Mouse (Mus musculus) intestine, embryonic 14.5 days (tissue): ENCODE results near the gene Ror1. TPM values are rescaled to one million over a fixed set of nuclear protein-coding genes. Genes with fewer than 3 reads are reported as not detected.

Source experiments
- ATAC-seq: fragments of 200-750 bp; cut with Nextera tagmentation; replicated peaks from 2 replicates; pipeline ENCODE4 v1.8.0; 2017; ENCODE audit warnings: low read depth, moderate number of reproducible peaks, moderate TSS enrichment, moderate library complexity; ENCODE audit not compliant: low FRiP score, low TSS enrichment
- DNase-seq: peaks from one replicate; pipeline ENCODE4 v3.0.0-alpha.2; 2018; ENCODE audit warnings: low spot score
- H3K27ac ChIP-seq: fragments of 300-500 bp; sonication (generic); 2 replicates; pipeline ENCODE4 v1.5.1; 2014; ENCODE audit warnings: low read depth, mild to moderate bottlenecking, control low read depth
- H3K27me3 ChIP-seq: fragments of 300-500 bp; sonication (generic); replicated peaks from 2 replicates; pipeline ENCODE4 v1.6.1; 2014; ENCODE audit warnings: low read length, control low read depth; ENCODE audit not compliant: control insufficient read depth, insufficient read depth
- H3K36me3 ChIP-seq: fragments of 300-500 bp; sonication (generic); 2 replicates; pipeline ENCODE4 v1.6.1; 2014; ENCODE audit warnings: low read length, control low read depth; ENCODE audit not compliant: control insufficient read depth, insufficient read depth
- H3K4me1 ChIP-seq: fragments of 300-500 bp; sonication (generic); replicated peaks from 2 replicates; pipeline ENCODE4 v1.6.1; 2014; ENCODE audit warnings: low read length, control low read depth, mixed read lengths; ENCODE audit not compliant: control insufficient read depth, insufficient read depth
- H3K4me2 ChIP-seq: fragments of 300-500 bp; sonication (generic); 2 replicates; pipeline ENCODE4 v1.6.1; 2014; ENCODE audit warnings: low read length
- H3K4me3 ChIP-seq: fragments of 300-500 bp; sonication (generic); 2 replicates; pipeline ENCODE4 v1.5.1; 2014; ENCODE audit warnings: low read depth, low read length, control low read depth, mixed read lengths
- H3K9ac ChIP-seq: fragments of 300-500 bp; sonication (generic); 2 replicates; pipeline ENCODE4 v1.6.1; 2014; ENCODE audit warnings: mild to moderate bottlenecking, low read length
- H3K9me3 ChIP-seq: fragments of 300-500 bp; sonication (generic); 2 replicates; pipeline ENCODE4 v1.6.1; 2016; ENCODE audit warnings: low read length, control low read depth; ENCODE audit not compliant: control insufficient read depth
- WGBS: fragments of 180-500 bp; shearing (Covaris S2); extraction: QIAGEN DNeasy Blood & Tissue Kit; methylation state at CpG from one replicate; pipeline ENCODE4 v1.1.7; 2014; 5-methylcytosine and 5-hydroxymethylcytosine counted together
- polyA plus RNA-seq: library from polyadenylated mRNA; unstranded; fragments of >200 nt; fragmentation: Nextera tagmentation; extraction: Ambion mirVana; gene quantifications from 2 replicates; pipeline ENCODE4 v1.2.1, GENCODE M21; 2014

Ror1 gene
- polyA plus RNA-seq, 1 experiment from 2014 or later: 12.1 TPM

DNA sequence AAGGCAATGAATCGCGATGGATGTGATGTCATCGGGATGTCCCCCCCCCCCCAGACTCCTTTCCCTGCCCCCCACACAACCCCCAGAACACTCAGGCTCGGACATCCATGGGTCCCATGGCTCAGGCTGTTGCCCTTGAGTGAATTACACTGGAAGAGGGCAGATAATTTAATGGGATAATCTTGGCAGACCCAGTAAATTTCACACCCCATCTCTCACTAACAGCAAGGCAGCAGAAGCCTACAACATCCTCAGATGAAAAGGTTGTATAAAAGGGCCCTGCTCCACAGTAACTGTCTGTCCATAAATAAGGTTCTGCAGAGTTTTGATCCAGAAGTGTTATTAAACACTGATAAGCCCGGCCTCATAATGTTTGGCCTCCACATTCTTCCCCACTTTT, 6.3 kb downstream of the Ror1 start:
- Histone ChIP-seq H3K27me3 (no peaks in the 10 kb centered on the region), H3K9me3 (no peaks in the 10 kb centered on the region), H3K9ac (no peak overlapping the region), H3K4me2 (no peak overlapping the region), H3K27ac (no peak overlapping the region), H3K4me3 (no peak overlapping the region), H3K4me1 (peaks cover 30% of the 10 kb centered on the region), H3K36me3 (no peaks in the 10 kb centered on the region)
- DNase-seq: no peak
- ATAC-seq: no peak
- 46% methylated on average over 5 of the region's 5 CpGs for WGBS

DNA sequence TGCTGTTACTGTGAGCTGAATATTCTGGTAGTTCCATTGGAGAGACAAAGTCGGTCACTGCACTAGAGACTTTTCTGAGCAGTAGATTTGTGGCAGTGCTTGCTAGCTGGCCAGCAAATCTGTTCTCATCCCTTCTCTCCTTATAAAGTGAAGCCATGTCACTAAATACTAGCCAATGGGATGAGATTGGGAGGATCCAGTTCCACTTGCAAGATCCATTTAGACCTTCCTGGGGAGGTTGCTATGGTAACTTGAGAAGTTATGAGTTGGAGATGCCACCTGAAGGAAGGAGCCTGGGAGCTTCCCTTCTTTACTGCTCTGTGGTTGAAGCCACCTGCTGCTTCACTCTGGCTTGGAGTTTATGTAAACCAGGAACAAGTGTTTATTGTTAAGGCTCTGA, 8.7 kb downstream of the Ror1 start:
- no peaks in the 10 kb centered on the region for H3K36me3 ChIP-seq
- ATAC-seq (no peak), DNase-seq (peak; percentile 48)
- H3K27ac ChIP-seq: no peak overlapping the region
- H3K4me1 ChIP-seq: peaks cover 18% of the 10 kb centered on the region
- no peak overlapping the region for H3K4me3 ChIP-seq
- H3K27me3 ChIP-seq: no peaks in the 10 kb centered on the region
- H3K4me2 ChIP-seq: no peak overlapping the region
- 87% methylated on average over 1 of the region's 1 CpGs for WGBS
- no peak overlapping the region for H3K9ac ChIP-seq
- H3K9me3 ChIP-seq: no peaks in the 10 kb centered on the region

DNA sequence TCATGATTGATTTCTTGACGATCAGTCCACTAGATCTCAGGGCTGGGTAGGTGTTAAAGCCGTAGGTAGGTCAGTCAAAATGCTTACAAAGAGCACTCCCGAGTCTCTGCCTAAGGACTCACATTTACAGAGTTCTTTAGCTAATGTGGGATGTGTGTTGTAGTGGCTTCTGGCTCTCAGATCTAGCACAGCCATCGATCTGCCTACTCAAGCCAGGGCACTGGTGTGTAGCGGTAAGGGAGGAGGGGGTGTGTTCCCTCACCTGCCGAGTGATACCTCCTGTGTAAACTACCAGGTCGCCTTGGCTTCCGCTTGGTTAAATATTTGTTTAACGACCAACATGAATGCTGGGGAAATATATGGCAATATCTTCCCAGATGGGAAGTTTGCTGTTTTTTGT, 12.0 kb downstream of the Ror1 start:
- Histone ChIP-seq H3K9me3 (no peaks in the 10 kb centered on the region), H3K4me3 (no peak overlapping the region), H3K4me1 (peaks cover 9% of the 10 kb centered on the region; the same call in 1 of the 2 replicates), H3K27ac (no peak overlapping the region), H3K36me3 (no peaks in the 10 kb centered on the region), H3K4me2 (no peak overlapping the region), H3K27me3 (no peaks in the 10 kb centered on the region), H3K9ac (no peak overlapping the region)
- ATAC-seq (no peak), DNase-seq (peak; percentile 49)
- 51% methylated on average over 9 of the region's 9 CpGs for WGBS

DNA sequence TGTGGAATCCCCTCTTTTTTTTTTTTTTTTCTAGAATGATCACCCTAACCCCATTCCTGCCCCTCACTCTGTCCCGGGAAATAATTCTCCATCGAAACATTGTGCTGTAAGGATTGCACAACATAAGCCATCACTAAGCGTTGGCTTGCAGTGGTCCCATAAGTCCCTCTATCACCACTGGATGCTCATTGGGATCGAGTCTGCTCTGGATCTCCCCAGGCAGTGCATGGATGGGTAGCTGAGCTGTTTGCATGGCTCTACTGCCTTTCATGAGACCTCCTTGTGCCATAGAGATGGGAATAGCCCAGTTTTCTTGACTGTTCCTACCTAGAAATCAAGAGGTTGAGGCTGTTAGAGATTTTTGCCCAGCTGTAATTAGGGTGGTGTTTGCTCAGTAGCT, 13.0 kb downstream of the Ror1 start:
- ATAC-seq (no peak), DNase-seq (no peak)
- H3K4me3 ChIP-seq: no peak overlapping the region
- H3K27me3 ChIP-seq: no peaks in the 10 kb centered on the region
- no peaks in the 10 kb centered on the region for H3K36me3 ChIP-seq
- WGBS: 94% methylated on average over 4 of the region's 4 CpGs
- H3K9me3 ChIP-seq: no peaks in the 10 kb centered on the region
- H3K4me1 ChIP-seq: 0 out of 2 replicates have a peak, but pooled peaks cover 3% of the 10 kb centered on the region
- H3K4me2 ChIP-seq: no peak overlapping the region
- H3K9ac ChIP-seq: no peak overlapping the region
- no peak overlapping the region for H3K27ac ChIP-seq

DNA sequence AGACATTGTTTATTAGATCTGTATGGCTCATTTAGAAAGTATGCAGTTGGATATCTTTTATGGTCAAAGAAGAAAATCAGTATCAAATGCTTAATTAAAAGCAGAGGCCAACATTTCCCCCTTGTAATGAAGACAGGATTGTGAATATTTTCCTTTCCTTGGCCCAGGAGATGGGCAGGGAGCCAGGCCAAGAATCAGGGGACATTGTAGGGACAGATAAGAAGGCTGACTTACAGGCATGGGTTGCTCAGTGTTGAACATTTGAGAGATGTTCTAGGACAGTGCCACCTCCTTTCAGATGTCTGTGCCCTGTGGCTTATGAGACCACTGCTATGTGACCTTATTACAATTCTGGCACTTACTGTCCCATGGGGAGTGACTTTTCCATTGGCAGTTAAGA, 18.6 kb downstream of the Ror1 start:
- Histone ChIP-seq H3K36me3 (no peaks in the 10 kb centered on the region), H3K9ac (no peak overlapping the region), H3K4me1 (no peaks in the 10 kb centered on the region), H3K4me3 (no peak overlapping the region), H3K4me2 (no peak overlapping the region), H3K27ac (no peak overlapping the region), H3K27me3 (no peaks in the 10 kb centered on the region), H3K9me3 (no peaks in the 10 kb centered on the region)
- DNase-seq: no peak
- ATAC-seq: no peak

DNA sequence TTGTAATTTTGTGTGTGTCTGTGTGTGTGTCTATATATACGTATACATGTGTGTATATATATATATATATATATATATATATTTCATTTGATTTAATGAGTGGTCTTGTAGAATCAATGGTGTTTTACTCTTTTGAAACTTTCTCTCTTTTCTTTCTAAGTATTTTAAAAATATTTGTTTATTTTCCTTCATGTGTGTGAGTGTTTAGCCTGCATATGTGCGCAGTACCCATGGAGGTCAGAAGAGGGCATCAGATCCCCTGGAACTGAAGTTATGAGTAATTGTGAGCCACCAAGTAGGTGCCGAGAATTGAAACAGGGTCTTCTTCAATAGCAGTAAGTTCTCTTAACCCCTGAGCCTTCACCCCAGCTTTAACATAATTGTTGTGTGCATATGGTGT, 20.8 kb downstream of the Ror1 start:
- DNase-seq (no peak), ATAC-seq (no peak)
- no peaks in the 10 kb centered on the region for H3K4me1 ChIP-seq
- H3K27me3 ChIP-seq: no peaks in the 10 kb centered on the region
- H3K9me3 ChIP-seq: no peaks in the 10 kb centered on the region
- H3K4me3 ChIP-seq: no peak overlapping the region
- H3K36me3 ChIP-seq: no peaks in the 10 kb centered on the region
- no peak overlapping the region for H3K4me2 ChIP-seq
- 95% methylated on average over 3 of the region's 3 CpGs for WGBS
- no peak overlapping the region for H3K27ac ChIP-seq
- no peak overlapping the region for H3K9ac ChIP-seq

DNA sequence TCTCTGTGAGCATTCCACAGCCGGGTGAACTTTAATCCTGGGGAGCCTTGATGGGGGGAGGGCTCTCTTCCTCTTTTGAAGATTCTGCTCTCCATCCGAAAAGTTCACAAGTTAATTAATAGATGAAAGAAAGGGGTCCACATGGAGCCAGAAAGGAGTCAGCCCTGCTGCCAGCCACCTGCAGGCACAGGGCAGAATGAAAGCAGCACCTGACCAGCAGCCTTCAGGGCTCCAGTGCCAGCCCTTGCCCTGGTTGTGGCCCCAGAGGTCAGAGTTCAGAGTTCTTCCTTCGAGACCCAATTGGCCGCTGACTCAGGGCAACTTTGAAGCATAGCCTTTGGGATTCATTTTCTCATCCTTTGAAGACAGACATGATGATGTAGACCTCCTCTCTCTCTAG, 23.1 kb downstream of the Ror1 start:
- DNase-seq: no peak
- Histone ChIP-seq H3K9me3 (no peaks in the 10 kb centered on the region), H3K27ac (no peak overlapping the region), H3K4me1 (no peaks in the 10 kb centered on the region), H3K27me3 (no peaks in the 10 kb centered on the region), H3K4me3 (no peak overlapping the region), H3K36me3 (no peaks in the 10 kb centered on the region), H3K4me2 (no peak overlapping the region), H3K9ac (no peak overlapping the region)
- 56% methylated on average over 4 of the region's 4 CpGs for WGBS
- ATAC-seq: no peak

DNA sequence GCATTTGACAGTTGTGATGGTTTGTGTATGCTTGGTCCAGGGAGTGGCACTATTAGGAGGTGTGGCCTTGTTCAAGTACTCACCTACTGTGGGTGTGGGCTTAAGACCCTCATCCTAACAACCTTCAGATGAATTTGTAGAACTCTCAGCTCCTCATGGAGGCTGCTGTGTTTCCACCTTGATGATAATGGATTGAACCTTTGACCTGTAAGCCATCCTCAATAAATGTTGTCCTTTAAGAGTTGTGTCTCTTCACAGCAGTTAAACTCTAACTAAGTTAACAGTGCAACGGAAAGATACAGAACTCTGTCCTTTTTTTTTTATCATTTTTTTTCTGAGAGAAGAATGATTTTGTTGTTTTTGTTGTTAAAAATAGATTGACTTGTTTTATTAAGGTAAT, 23.8 kb downstream of the Ror1 start:
- WGBS: 83% methylated on average over 1 of the region's 1 CpGs
- no peaks in the 10 kb centered on the region for H3K36me3 ChIP-seq
- H3K27me3 ChIP-seq: no peaks in the 10 kb centered on the region
- no peaks in the 10 kb centered on the region for H3K4me1 ChIP-seq
- DNase-seq: no peak
- no peak overlapping the region for H3K9ac ChIP-seq
- no peak for ATAC-seq
- no peak overlapping the region for H3K4me2 ChIP-seq
- H3K9me3 ChIP-seq: no peaks in the 10 kb centered on the region
- H3K4me3 ChIP-seq: no peak overlapping the region
- no peak overlapping the region for H3K27ac ChIP-seq

DNA sequence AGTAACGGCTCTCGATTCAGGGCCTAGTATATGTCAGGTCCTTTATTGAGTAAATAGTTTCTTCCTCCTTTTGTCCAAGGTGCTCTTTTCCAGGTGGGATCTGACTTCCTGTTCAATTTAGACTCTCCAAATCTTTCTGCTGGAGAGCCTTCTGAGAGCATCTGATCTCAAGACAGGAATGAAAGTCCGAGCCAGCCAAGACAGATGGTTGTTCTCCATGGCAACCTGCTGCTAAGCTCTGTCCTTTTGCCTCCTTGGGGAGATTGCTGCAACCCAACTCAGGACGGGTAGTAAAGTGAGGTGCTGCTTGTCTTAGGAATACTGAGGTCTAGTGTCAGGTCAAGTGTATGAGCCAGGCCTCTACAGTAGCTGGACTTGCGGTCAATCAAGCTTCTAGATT, 25.0 kb downstream of the Ror1 start:
- ATAC-seq (no peak), DNase-seq (no peak)
- no peak overlapping the region for H3K9ac ChIP-seq
- WGBS: 74% methylated on average over 5 of the region's 5 CpGs
- H3K4me3 ChIP-seq: no peak overlapping the region
- H3K36me3 ChIP-seq: no peaks in the 10 kb centered on the region
- H3K4me2 ChIP-seq: no peak overlapping the region
- no peaks in the 10 kb centered on the region for H3K9me3 ChIP-seq
- H3K27ac ChIP-seq: no peak overlapping the region
- H3K4me1 ChIP-seq: no peaks in the 10 kb centered on the region
- no peaks in the 10 kb centered on the region for H3K27me3 ChIP-seq
